Mouse (Mus musculus): ENCODE measurements around the gene Cnksr1. TPM values are rescaled to one million over a fixed set of nuclear protein-coding genes. Genes with fewer than 3 reads are reported as not detected.

Gene Cnksr1
- 5.7 and 9.0 TPM in 2 replicates for polyA plus RNA-seq (2012; rRNA removed; ENCODE audit: low replicate concordance)

DNA sequence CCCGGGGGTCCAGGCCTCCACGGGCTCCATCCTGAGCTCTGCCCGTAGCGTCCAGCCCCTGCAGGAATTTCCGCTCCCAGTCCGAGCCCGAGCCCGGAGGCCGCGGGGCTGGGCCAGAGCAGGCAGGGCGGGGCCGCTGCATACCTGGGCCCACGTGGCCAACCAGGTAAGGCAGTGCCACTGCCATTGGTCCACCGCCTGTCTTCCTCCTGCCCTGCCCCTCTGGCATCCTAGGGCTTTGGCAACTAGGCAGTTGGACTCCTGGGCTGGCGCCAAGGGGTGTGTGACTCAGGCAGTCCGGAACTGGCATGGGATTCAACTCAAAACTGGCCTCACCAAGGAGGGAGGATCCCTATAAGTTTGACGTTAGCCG lies at the start of gene Cnksr1:
Gene Cnksr1 (minus strand): TSS at position 121 of the 373 bp plus-strand sequence.

GRCm38 (mm10) chr4:134287575-134288025 lies 49.4 kb upstream of the Cnksr1 start, which contains the start of gene Pdik1l:
Pdik1l (minus strand) TSS chr4:134287895.

DNA sequence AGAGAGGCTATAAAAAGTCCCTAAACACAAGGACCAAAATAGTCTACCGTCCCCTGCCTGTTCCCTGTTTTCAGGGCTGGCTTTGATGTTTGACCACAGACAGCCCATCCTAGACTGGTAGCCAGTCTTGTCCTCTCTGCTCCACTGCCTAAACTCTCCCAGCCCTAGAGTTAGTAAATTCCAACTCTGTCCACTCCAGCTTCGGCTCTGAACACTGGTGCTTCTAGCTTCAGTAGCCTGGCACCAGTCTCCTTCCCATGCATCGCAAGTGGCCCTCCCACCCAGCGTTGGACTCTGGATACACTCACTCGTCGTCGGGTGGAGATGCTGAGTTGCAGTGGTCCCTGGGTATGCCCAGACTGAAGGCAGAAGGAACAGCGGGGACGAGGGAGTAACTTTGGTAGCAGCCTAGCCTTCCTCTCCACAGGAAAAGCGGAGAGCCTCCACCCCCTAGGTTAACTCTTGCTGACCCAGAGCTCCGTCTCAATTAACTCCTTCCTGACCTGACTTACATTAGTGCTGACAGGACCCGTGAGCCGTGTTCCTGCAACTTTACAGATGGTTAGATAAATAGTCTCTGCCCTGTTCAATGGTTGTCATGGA lies 15.6 kb upstream of the Cnksr1 start, which contains the start of gene Grrp1:
Gene Grrp1 (minus strand): TSS at position 385 of the 603 bp plus-strand sequence.

DNA sequence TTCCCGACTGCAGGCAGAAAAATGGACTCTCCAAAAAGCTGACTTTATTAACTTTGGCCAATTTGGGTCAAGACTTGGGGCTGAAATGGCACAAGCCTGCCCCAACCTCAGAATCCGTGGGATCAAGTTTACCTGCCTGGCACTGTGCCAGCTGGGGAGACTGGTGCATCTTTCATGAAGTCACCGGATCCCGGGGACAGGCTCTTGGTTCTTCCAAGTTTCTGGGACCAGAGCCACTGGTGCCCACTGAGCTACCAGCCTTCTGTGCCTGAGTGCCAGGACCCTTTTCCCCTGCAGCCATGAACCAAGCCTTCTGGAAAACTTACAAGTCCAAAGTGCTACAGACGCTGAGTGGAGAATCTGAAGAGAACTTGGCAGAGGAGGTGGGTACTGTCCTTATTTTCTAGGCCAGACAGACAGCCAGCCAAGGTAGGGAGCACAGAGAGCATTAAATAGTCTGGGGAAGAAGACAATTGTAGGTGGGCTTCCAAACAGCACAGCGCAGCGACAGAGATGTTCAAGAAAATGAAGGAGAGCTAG lies 8.6 kb upstream of the Cnksr1 start, which contains the start of gene Gm30191:
Gene Gm30191 (plus strand): TSS at position 217 of the 540 bp plus-strand sequence.

DNA sequence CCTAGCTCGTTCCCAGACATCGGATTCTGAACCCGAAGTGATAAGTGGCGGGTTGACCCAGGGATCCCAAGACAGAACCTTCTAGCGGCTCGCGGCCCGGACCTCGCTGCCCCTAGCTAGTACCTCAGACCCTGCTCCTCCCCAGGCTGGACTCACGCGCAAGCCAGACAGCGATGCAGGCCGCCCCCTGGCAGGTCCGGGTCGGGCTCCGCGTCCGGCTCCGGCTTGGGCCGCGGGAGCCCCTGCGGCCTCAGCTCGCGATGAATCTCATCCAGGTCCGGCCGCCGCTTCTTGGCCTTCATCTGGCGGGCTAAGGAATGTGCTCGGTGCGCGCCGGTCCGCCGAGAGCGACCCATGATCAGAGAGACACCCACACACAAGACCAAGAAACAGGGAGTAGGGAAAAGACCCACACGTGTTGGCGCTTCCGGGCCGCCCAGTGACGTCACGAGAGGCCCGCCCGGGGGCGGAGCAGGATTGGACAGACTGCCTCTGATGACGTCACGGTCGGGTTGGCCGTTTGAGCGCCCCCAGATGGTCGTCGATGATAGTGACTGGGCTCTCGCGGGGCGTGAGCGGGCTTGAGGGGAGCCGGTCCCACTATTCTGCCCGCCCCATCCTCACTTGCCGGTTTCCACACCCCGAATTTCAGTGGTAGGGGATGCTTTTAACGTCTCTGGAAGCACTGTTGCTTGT lies 7.1 kb upstream of the Cnksr1 start, which contains the start of gene Zfp593:
Gene Zfp593 (minus strand): TSS at position 445 of the 696 bp plus-strand sequence.

DNA sequence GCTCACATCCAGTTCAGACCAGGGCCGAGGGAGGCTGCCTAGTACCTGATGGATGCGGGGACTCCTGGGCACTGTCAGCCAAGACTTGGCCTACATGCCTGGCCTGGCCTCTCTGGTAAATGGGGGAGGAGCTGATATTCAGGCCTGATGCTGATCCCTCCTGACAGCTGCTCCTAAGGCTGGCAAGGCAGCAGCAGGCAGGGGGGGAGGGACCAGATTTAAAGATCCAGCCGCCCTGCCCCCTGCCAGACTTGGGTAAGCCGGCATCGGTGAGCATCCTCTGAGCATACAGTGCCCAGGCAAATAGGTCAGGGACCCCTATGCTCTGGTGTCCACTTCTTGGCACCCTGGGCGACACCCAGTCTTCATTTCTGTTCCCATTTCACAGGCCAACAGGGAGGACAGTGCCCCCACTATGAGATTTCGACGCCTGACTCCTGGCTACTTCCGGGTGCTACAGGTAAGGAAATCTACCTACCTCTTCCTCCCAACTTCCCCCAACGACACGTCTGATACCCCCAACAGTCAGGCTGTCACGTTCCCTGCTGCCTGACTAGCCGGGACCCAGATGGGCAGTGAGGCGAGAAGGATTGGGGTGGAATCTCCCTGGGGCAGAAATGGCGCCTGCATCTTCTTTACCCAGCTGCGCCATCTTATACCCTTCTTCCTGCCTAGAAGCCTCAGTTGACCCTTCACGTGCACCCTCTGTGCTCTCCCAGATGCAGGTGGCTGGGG lies 5.5 kb upstream of the Cnksr1 start, which contains the start of gene E130218I03Rik:
Gene E130218I03Rik (plus strand): TSS at position 147 of the 735 bp plus-strand sequence.

GRCm38 (mm10) chr4:134227194-134227593 lies 11.0 kb downstream of the Cnksr1 start, which contains the start of gene Catsper4:
Catsper4 (minus strand) TSS chr4:134227383.

GRCm38 (mm10) chr4:134202904-134203303 lies 35.3 kb downstream of the Cnksr1 start, which contains the start of gene Gm7534:
Gm7534 (minus strand) TSS chr4:134203004.

Other genes with a start within 250 kb of the Cnksr1 start
- gene Dhdds, start 237.5 kb downstream of the Cnksr1 start, polyA plus RNA-seq (2012; rRNA removed; ENCODE audit: low replicate concordance) = 17.6 and 31.0 TPM in 2 replicates
- gene Lin28a, start 219.6 kb downstream of the Cnksr1 start, polyA plus RNA-seq (2012; rRNA removed; ENCODE audit: low replicate concordance) = 0.16 TPM in 1 of 2 replicates, not detected in the other
- gene Zfp683, start 184.6 kb downstream of the Cnksr1 start, polyA plus RNA-seq (2012; rRNA removed; ENCODE audit: low replicate concordance) = 1.7 and 2.3 TPM in 2 replicates
- gene Crybg2, start 177.6 kb downstream of the Cnksr1 start, polyA plus RNA-seq (2012; rRNA removed; ENCODE audit: low replicate concordance) = 2.9 and 4.5 TPM in 2 replicates
- gene Cd52, start 143.3 kb downstream of the Cnksr1 start, polyA plus RNA-seq (2012; rRNA removed; ENCODE audit: low replicate concordance) = 217 and 235 TPM in 2 replicates
- gene Ubxn11, start 135.8 kb downstream of the Cnksr1 start, polyA plus RNA-seq (2012; rRNA removed; ENCODE audit: low replicate concordance) = 30.5 and 32.8 TPM in 2 replicates
- 571 and 1,183 TPM in 2 replicates for gene Sh3bgrl3, start 109.6 kb downstream of the Cnksr1 start, polyA plus RNA-seq (2012; rRNA removed; ENCODE audit: low replicate concordance)
- 24.3 and 43.9 TPM in 2 replicates for gene Cep85, start 51.3 kb downstream of the Cnksr1 start, polyA plus RNA-seq (2012; rRNA removed; ENCODE audit: low replicate concordance)
- not detected in 2 replicates for gene Gm7534, start 35.4 kb downstream of the Cnksr1 start, polyA plus RNA-seq (2012; rRNA removed; ENCODE audit: low replicate concordance)
- 0.11 and 0.62 TPM in 2 replicates for gene Catsper4, start 11.0 kb downstream of the Cnksr1 start, polyA plus RNA-seq (2012; rRNA removed; ENCODE audit: low replicate concordance)
- gene E130218I03Rik, start 5.3 kb upstream of the Cnksr1 start, polyA plus RNA-seq (2012; rRNA removed; ENCODE audit: low replicate concordance) = not detected in 2 replicates
- 6.0 and 12.0 TPM in 2 replicates for gene Zfp593, start 7.2 kb upstream of the Cnksr1 start, polyA plus RNA-seq (2012; rRNA removed; ENCODE audit: low replicate concordance)
- 0.25 TPM in 1 of 2 replicates, not detected in the other for gene Gm30191, start 8.5 kb upstream of the Cnksr1 start, polyA plus RNA-seq (2012; rRNA removed; ENCODE audit: low replicate concordance)
- 21.1 and 54.8 TPM in 2 replicates for gene Grrp1, start 15.7 kb upstream of the Cnksr1 start, polyA plus RNA-seq (2012; rRNA removed; ENCODE audit: low replicate concordance)
- gene Pdik1l, start 49.5 kb upstream of the Cnksr1 start, polyA plus RNA-seq (2012; rRNA removed; ENCODE audit: low replicate concordance) = 2.0 and 6.4 TPM in 2 replicates
- 0.13 and 27.2 TPM in 2 replicates for gene Trim63, start 76.7 kb upstream of the Cnksr1 start, polyA plus RNA-seq (2012; rRNA removed; ENCODE audit: low replicate concordance)
- gene Slc30a2, start 104.8 kb upstream of the Cnksr1 start, polyA plus RNA-seq (2012; rRNA removed; ENCODE audit: low replicate concordance) = 0.26 and 0.50 TPM in 2 replicates
- 9.2 and 11.4 TPM in 2 replicates for gene Extl1, start 145.5 kb upstream of the Cnksr1 start, polyA plus RNA-seq (2012; rRNA removed; ENCODE audit: low replicate concordance)
- 14.5 and 17.4 TPM in 2 replicates for gene Pafah2, start 157.9 kb upstream of the Cnksr1 start, polyA plus RNA-seq (2012; rRNA removed; ENCODE audit: low replicate concordance)
- gene Stmn1, start 229.9 kb upstream of the Cnksr1 start, polyA plus RNA-seq (2012; rRNA removed; ENCODE audit: low replicate concordance) = 2.8 and 3.4 TPM in 2 replicates

All from mammary gland, adult 2 months (tissue).